Mouse (Mus musculus) thymus, postnatal 0 days (tissue): ENCODE data around the gene Ltf. TPM values are rescaled to one million over a fixed set of nuclear protein-coding genes. Genes with fewer than 3 reads are reported as not detected.

ENCODE experiments used
- DNase-seq: peaks from one replicate; pipeline ENCODE4 v3.0.0-alpha.2; 2015; ENCODE audit warnings: low spot score
- polyA plus RNA-seq: library from polyadenylated mRNA; unstranded; fragments of >200 nt; fragmentation: Nextera tagmentation; extraction: Ambion mirVana; gene quantifications from 2 replicates; pipeline ENCODE4 v1.2.1, GENCODE M21; 2015

Gene Ltf
- polyA plus RNA-seq, 1 experiment from 2014 or later: 8.0 TPM

- DNase-seq: no peak
These were observed 14.6 kb downstream of the Ltf start for GRCm38 (mm10) chr9:111033717-111034116.

GRCm38 (mm10) chr9:111039966-111040365, 20.9 kb downstream of the Ltf start:
- no peak for DNase-seq

GRCm38 (mm10) chr9:111042266-111042665, 23.2 kb downstream of the Ltf start:
- DNase-seq: no peak

- DNase-seq: no peak
These were observed 27.2 kb downstream of the Ltf start for GRCm38 (mm10) chr9:111046222-111046621.

- no peak for DNase-seq
These were observed 28.2 kb downstream of the Ltf start for GRCm38 (mm10) chr9:111047266-111047665.

- DNase-seq: no peak
These were observed 29.4 kb downstream of the Ltf start for GRCm38 (mm10) chr9:111048452-111048851.

GRCm38 (mm10) chr9:111054923-111055322, 35.9 kb downstream of the Ltf start:
- no peak for DNase-seq

GRCm38 (mm10) chr9:111055800-111056518, 36.9 kb downstream of the Ltf start:
- DNase-seq: no peak

GRCm38 (mm10) chr9:111056519-111056797, 37.4 kb downstream of the Ltf start:
- DNase-seq: peak; percentile 22

GRCm38 (mm10) chr9:111056798-111057543, 37.9 kb downstream of the Ltf start, which contains the start of gene Ccrl2:
Gene Ccrl2 (minus strand): TSS chr9:111057519.
- no peak for DNase-seq

GRCm38 (mm10) chr9:111057544-111058370, 38.7 kb downstream of the Ltf start:
- no peak for DNase-seq

- DNase-seq: no peak
These were observed 40.0 kb downstream of the Ltf start for GRCm38 (mm10) chr9:111058943-111059556.

- DNase-seq: no peak
These were observed 43.8 kb downstream of the Ltf start for GRCm38 (mm10) chr9:111062840-111063239.

- no peak for DNase-seq
These were observed 48.0 kb downstream of the Ltf start for GRCm38 (mm10) chr9:111067052-111067451.

GRCm38 (mm10) chr9:111070546-111070961, 51.5 kb downstream of the Ltf start:
- peak; percentile 64 for DNase-seq

DNA sequence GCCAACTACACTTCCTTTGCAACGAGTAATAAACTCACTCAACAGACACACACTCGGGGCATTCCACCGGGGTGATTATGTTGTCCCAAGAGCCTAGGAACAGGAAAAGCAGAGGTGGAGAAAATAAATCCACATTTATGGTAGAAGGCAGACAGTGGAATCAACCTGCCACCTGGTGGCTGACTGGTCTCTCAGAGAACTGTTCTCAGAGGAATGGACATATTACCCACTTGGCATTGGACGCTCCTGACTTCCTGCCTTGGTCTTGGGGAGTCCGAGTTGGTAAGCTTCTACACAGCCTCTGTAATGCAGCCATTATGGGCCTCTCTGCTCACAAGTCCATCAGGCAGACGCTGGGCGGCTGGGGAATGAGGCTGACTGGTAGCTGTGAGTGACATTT, 53.1 kb downstream of the Ltf start:
- no peak for DNase-seq

- DNase-seq: no peak
These were observed 53.9 kb downstream of the Ltf start for GRCm38 (mm10) chr9:111072971-111073370.

- DNase-seq: no peak
These were observed 58.7 kb downstream of the Ltf start for GRCm38 (mm10) chr9:111077745-111078144.

- DNase-seq: no peak
These were observed 61.7 kb downstream of the Ltf start for GRCm38 (mm10) chr9:111080801-111081200.

DNA sequence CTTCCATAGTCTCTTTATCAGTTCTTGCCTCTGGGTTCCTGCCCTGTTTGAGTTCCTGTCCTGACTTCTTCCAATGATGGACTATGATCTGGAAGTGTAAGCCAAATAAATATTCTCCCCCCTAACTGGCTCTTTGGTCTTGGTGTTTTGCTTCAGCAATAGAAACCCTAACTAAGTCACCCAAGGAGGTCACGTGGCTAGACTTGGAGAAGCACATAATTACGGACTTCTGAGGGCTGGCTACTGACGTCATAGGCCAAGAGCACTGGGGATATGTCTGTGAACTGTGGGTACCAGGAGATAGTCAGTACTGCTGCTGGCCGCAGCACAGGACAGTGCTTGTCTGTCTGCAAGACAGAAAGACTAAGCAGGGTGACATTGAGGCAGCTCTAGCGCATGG, 62.7 kb downstream of the Ltf start:
- no peak for DNase-seq

DNA sequence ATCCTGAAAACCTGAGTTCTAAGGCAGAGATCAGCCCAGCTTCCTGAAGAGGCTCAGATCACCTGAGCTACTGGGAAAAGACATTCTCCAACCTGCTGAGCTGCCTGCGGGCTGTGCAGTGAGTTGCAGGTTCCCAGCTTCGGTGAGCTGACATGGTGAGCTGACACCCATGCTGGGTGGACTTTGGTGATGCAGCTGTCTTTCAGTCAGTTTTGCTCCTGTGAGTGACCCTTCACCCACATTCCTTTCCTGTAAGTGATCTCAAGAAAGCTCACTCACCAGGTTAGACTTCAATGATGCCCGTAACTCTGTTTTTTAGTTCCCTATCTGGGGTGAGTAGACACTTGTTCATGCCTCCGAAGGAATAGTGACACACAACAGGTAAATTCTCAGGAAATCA, 66.3 kb downstream of the Ltf start:
- no peak for DNase-seq

DNA sequence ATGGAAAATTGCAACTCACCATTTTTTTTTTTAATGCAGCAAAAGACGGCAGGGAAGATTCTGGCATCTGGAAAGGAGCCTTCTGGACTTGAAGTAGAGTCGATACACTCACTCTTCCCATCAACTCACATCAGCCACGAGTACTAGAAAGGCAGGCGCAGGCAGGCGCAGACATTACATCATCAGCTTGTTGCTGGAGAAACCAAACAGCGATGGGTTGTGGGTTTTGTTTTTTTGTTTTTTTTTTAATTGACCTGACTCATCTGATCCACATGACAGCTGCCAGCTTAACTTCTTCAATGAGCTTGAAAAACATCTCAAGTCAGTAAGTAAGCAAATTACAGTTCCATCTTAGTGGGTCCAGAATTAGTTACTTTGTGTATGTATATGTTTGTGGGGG, 67.1 kb downstream of the Ltf start:
- no peak for DNase-seq
